Mouse (Mus musculus) embryonic facial prominence, embryonic 11.5 days (tissue): ENCODE measurements around the gene Cd300lg. TPM values are rescaled to one million over a fixed set of nuclear protein-coding genes. Genes with fewer than 3 reads are reported as not detected.

Experiments
- ATAC-seq: fragments of 200-750 bp; cut with Nextera tagmentation; replicated peaks from 2 replicates; pipeline ENCODE4 v1.8.0; 2017; ENCODE audit warnings: low read depth; ENCODE audit not compliant: insufficient number of reproducible peaks, low FRiP score, low TSS enrichment
- DNase-seq: peaks from one replicate; pipeline ENCODE4 v3.0.0-alpha.2; 2015; ENCODE audit warnings: low spot score
- H3K27ac ChIP-seq: fragments of 300-500 bp; sonication (generic); replicated peaks from 2 replicates; pipeline ENCODE4 v1.5.1; 2014; ENCODE audit warnings: mild to moderate bottlenecking, low read depth, low read length, control low read depth
- H3K27me3 ChIP-seq: fragments of 300-500 bp; sonication (generic); 2 replicates; pipeline ENCODE4 v1.6.1; 2014; ENCODE audit warnings: mild to moderate bottlenecking, low read length, moderate library complexity, mixed read lengths; ENCODE audit not compliant: control insufficient read depth, insufficient read depth
- H3K36me3 ChIP-seq: fragments of 300-500 bp; sonication (generic); replicated peaks from 2 replicates; pipeline ENCODE4 v1.6.1; 2014; ENCODE audit warnings: low read depth, mild to moderate bottlenecking, low read length, moderate library complexity, mixed read lengths; ENCODE audit not compliant: control insufficient read depth, insufficient read depth
- H3K4me1 ChIP-seq: fragments of 300-500 bp; sonication (generic); 2 replicates; pipeline ENCODE4 v1.6.1; 2014; ENCODE audit warnings: low read length, mixed read lengths; ENCODE audit not compliant: control insufficient read depth, insufficient read depth
- H3K4me2 ChIP-seq: fragments of 300-500 bp; sonication (generic); 2 replicates; pipeline ENCODE4 v1.6.1; 2014; ENCODE audit warnings: low read depth, mild to moderate bottlenecking, control low read depth, low read length, moderate library complexity
- H3K4me3 ChIP-seq: fragments of 300-500 bp; sonication (generic); 2 replicates; pipeline ENCODE4 v1.5.1; 2014; ENCODE audit warnings: low read depth, low read length, control low read depth
- H3K9ac ChIP-seq: fragments of 300-500 bp; sonication (generic); replicated peaks from 2 replicates; pipeline ENCODE4 v1.6.1; 2014; ENCODE audit warnings: mild to moderate bottlenecking, control low read depth, low read length
- H3K9me3 ChIP-seq: fragments of 300-500 bp; sonication (generic); replicated peaks from 2 replicates; pipeline ENCODE4 v1.6.1; 2016; ENCODE audit warnings: mild to moderate bottlenecking, low read length, inconsistent platforms, mixed read lengths; ENCODE audit not compliant: control insufficient read depth
- WGBS: fragments of 180-500 bp; shearing (Covaris S2); extraction: QIAGEN DNeasy Blood & Tissue Kit; methylation state at CpG from one replicate; pipeline ENCODE4 v1.1.7; 2014; 5-methylcytosine and 5-hydroxymethylcytosine counted together
- polyA plus RNA-seq: library from polyadenylated mRNA; unstranded; fragments of >200 nt; fragmentation: Nextera tagmentation; extraction: Ambion mirVana; gene quantifications from 2 replicates; pipeline ENCODE4 v1.2.1, GENCODE M21; 2014

Cd300lg gene
- polyA plus RNA-seq, 1 experiment from 2014 or later, result 0.17 TPM

- Histone ChIP-seq H3K36me3 (no peaks in the 10 kb centered on the region), H3K27me3 (no peaks in the 10 kb centered on the region), H3K9ac (no peak overlapping the region), H3K4me3 (no peak overlapping the region), H3K4me1 (no peaks in the 10 kb centered on the region), H3K9me3 (no peaks in the 10 kb centered on the region), H3K4me2 (no peak overlapping the region), H3K27ac (no peak overlapping the region)
- 68% methylated on average over 9 of the region's 9 CpGs for WGBS
- ATAC-seq, result no peak
- no peak for DNase-seq
These were observed 35.0 kb upstream of the Cd300lg start for GRCm38 (mm10) chr11:102006271-102006670.

- no peak for ATAC-seq
- Histone ChIP-seq H3K4me1 (no peaks in the 10 kb centered on the region), H3K9me3 (no peaks in the 10 kb centered on the region), H3K9ac (no peak overlapping the region), H3K27me3 (no peaks in the 10 kb centered on the region), H3K36me3 (no peaks in the 10 kb centered on the region), H3K4me2 (no peak overlapping the region), H3K27ac (no peak overlapping the region), H3K4me3 (no peak overlapping the region)
- DNase-seq, result no peak
- whole genome bisulfite sequencing, result 91% methylated on average over 5 of the region's 5 CpGs
These were observed 34.6 kb upstream of the Cd300lg start for GRCm38 (mm10) chr11:102006688-102007087.

GRCm38 (mm10) chr11:102008372-102008771 lies 32.9 kb upstream of the Cd300lg start:
- Histone ChIP-seq H3K4me3 (no peak overlapping the region), H3K4me2 (no peak overlapping the region), H3K27me3 (no peaks in the 10 kb centered on the region), H3K36me3 (no peaks in the 10 kb centered on the region), H3K9ac (no peak overlapping the region), H3K9me3 (no peaks in the 10 kb centered on the region), H3K4me1 (no peaks in the 10 kb centered on the region), H3K27ac (no peak overlapping the region)
- WGBS, result 89% methylated on average over 8 of the region's 8 CpGs
- ATAC-seq (no peak), DNase-seq (no peak)

GRCm38 (mm10) chr11:102008954-102009637 lies 32.2 kb upstream of the Cd300lg start:
- no peaks in the 10 kb centered on the region for H3K36me3 ChIP-seq
- no peaks in the 10 kb centered on the region for H3K9me3 ChIP-seq
- DNase-seq (no peak), ATAC-seq (no peak)
- no peaks in the 10 kb centered on the region for H3K27me3 ChIP-seq
- H3K4me1 ChIP-seq, result no peaks in the 10 kb centered on the region
- WGBS, result 84% methylated on average over 15 of the region's 15 CpGs
- H3K9ac ChIP-seq, result no peak overlapping the region
- H3K4me2 ChIP-seq, result no peak overlapping the region
- H3K4me3 ChIP-seq, result no peak overlapping the region
- H3K27ac ChIP-seq, result no peak overlapping the region

GRCm38 (mm10) chr11:102010140-102010539 lies 31.2 kb upstream of the Cd300lg start:
- DNase-seq (no peak), ATAC-seq (no peak)
- Histone ChIP-seq H3K36me3 (no peaks in the 10 kb centered on the region), H3K4me3 (no peak overlapping the region), H3K27ac (no peak overlapping the region), H3K4me1 (no peaks in the 10 kb centered on the region), H3K27me3 (no peaks in the 10 kb centered on the region), H3K9ac (no peak overlapping the region), H3K9me3 (no peaks in the 10 kb centered on the region), H3K4me2 (no peak overlapping the region)
- WGBS, result 65% methylated on average over 13 of the region's 13 CpGs

GRCm38 (mm10) chr11:102011510-102011909 lies 29.8 kb upstream of the Cd300lg start:
- H3K36me3 ChIP-seq, result no peaks in the 10 kb centered on the region
- no peaks in the 10 kb centered on the region for H3K9me3 ChIP-seq
- ATAC-seq (no peak), DNase-seq (no peak)
- H3K4me1 ChIP-seq, result no peaks in the 10 kb centered on the region
- H3K4me3 ChIP-seq, result no peak overlapping the region
- H3K9ac ChIP-seq, result no peak overlapping the region
- H3K4me2 ChIP-seq, result no peak overlapping the region
- WGBS, result 84% methylated on average over 8 of the region's 8 CpGs
- no peaks in the 10 kb centered on the region for H3K27me3 ChIP-seq
- H3K27ac ChIP-seq, result no peak overlapping the region

- Histone ChIP-seq H3K4me1 (no peaks in the 10 kb centered on the region), H3K4me2 (no peak overlapping the region), H3K4me3 (no peak overlapping the region), H3K9ac (no peak overlapping the region), H3K36me3 (no peaks in the 10 kb centered on the region), H3K27ac (no peak overlapping the region), H3K27me3 (no peaks in the 10 kb centered on the region), H3K9me3 (no peaks in the 10 kb centered on the region)
- 82% methylated on average over 8 of the region's 8 CpGs for WGBS
- no peak for DNase-seq
- no peak for ATAC-seq
These were observed 28.1 kb upstream of the Cd300lg start for GRCm38 (mm10) chr11:102013201-102013600.

- Histone ChIP-seq H3K27me3 (no peaks in the 10 kb centered on the region), H3K4me1 (no peaks in the 10 kb centered on the region), H3K9me3 (no peaks in the 10 kb centered on the region), H3K4me2 (no peak overlapping the region), H3K4me3 (no peak overlapping the region), H3K9ac (no peak overlapping the region), H3K27ac (no peak overlapping the region), H3K36me3 (no peaks in the 10 kb centered on the region)
- ATAC-seq (no peak), DNase-seq (no peak)
- WGBS, result 67% methylated on average over 6 of the region's 6 CpGs
These were observed 25.8 kb upstream of the Cd300lg start for GRCm38 (mm10) chr11:102015472-102015871.
